Mouse (Mus musculus) left cerebral cortex, adult 11 months (tissue): ENCODE measurements around the gene Cdk14.

Experiments used
- DNase-seq: peaks from one replicate; pipeline ENCODE4 v3.0.0; 2022; ENCODE audit warnings: low spot score

Gene Cdk14

GRCm38 (mm10) chr5:4851934-4852710, 568.0 kb downstream of the Cdk14 start:
- DNase-seq, result no peak

GRCm38 (mm10) chr5:4851245-4851933, 568.7 kb downstream of the Cdk14 start:
- no peak for DNase-seq

GRCm38 (mm10) chr5:4834819-4835480, 585.2 kb downstream of the Cdk14 start:
- DNase-seq, result no peak

GRCm38 (mm10) chr5:4833940-4834339, 586.2 kb downstream of the Cdk14 start:
- no peak for DNase-seq

GRCm38 (mm10) chr5:4826886-4827285, 593.2 kb downstream of the Cdk14 start:
- no peak for DNase-seq

GRCm38 (mm10) chr5:4825951-4826350, 594.2 kb downstream of the Cdk14 start:
- no peak for DNase-seq

GRCm38 (mm10) chr5:4825076-4825475, 595.0 kb downstream of the Cdk14 start:
- DNase-seq, result no peak

GRCm38 (mm10) chr5:4824171-4824570, 595.9 kb downstream of the Cdk14 start:
- no peak for DNase-seq

GRCm38 (mm10) chr5:4822041-4822440, 598.1 kb downstream of the Cdk14 start:
- DNase-seq, result no peak

GRCm38 (mm10) chr5:4821368-4821771, 598.7 kb downstream of the Cdk14 start:
- DNase-seq, result no peak

GRCm38 (mm10) chr5:4816981-4817380, 603.1 kb downstream of the Cdk14 start:
- no peak for DNase-seq

- no peak for DNase-seq
Measured at GRCm38 (mm10) chr5:4814465-4815204, 605.5 kb downstream of the Cdk14 start.

GRCm38 (mm10) chr5:4813357-4813756, 606.8 kb downstream of the Cdk14 start:
- no peak for DNase-seq

GRCm38 (mm10) chr5:4812036-4812729, 607.9 kb downstream of the Cdk14 start:
- no peak for DNase-seq

GRCm38 (mm10) chr5:4805228-4805627, 614.9 kb downstream of the Cdk14 start:
- DNase-seq, result no peak

GRCm38 (mm10) chr5:4803708-4804107, 616.4 kb downstream of the Cdk14 start:
- DNase-seq, result no peak

GRCm38 (mm10) chr5:4801971-4802370, 618.1 kb downstream of the Cdk14 start:
- no peak for DNase-seq

- DNase-seq, result no peak
Measured at GRCm38 (mm10) chr5:4801096-4801850, 618.8 kb downstream of the Cdk14 start.

- no peak for DNase-seq
Measured at GRCm38 (mm10) chr5:4791219-4791618, 628.9 kb downstream of the Cdk14 start.

GRCm38 (mm10) chr5:4790265-4790664, 629.8 kb downstream of the Cdk14 start:
- DNase-seq, result no peak

GRCm38 (mm10) chr5:4788484-4788883, 631.6 kb downstream of the Cdk14 start:
- DNase-seq, result no peak
